Mouse (Mus musculus): ENCODE results near the gene Runx2. TPM values are rescaled to one million over a fixed set of nuclear protein-coding genes. Genes with fewer than 3 reads are reported as not detected.

Gene Runx2
- polyA plus RNA-seq, 1 experiment from 2014 or later: 0.21 TPM

GRCm38 (mm10) chr17:44618175-44618574 is 196.4 kb downstream of the Runx2 start:
- H3K4me2 ChIP-seq: peak overlapping the region; percentile 31
- no peak overlapping the region for H3K27ac ChIP-seq (replicated peaks)
- H3K27me3 ChIP-seq (replicated peaks): peaks cover 4% of the 10 kb centered on the region; the same call in 1 of the 2 replicates
- H3K4me1 ChIP-seq: peaks cover 4% of the 10 kb centered on the region; the same call in 1 of the 2 replicates
- H3K36me3 ChIP-seq: no peaks in the 10 kb centered on the region
- ATAC-seq (ENCODE audit: extremely low read depth, insufficient number of reproducible peaks, low FRiP score, low TSS enrichment): no peak
- no peaks in the 10 kb centered on the region for H3K9me3 ChIP-seq
- 45% methylated on average over 10 of the region's 10 CpGs for WGBS
- no peak overlapping the region for H3K4me3 ChIP-seq
- H3K9ac ChIP-seq: no peak overlapping the region

- Histone ChIP-seq H3K27me3 (replicated peaks) (peaks cover 4% of the 10 kb centered on the region; the same call in 1 of the 2 replicates), H3K4me3 (no peak overlapping the region), H3K9ac (no peak overlapping the region), H3K4me2 (no peak overlapping the region), H3K27ac (replicated peaks) (no peak overlapping the region), H3K9me3 (no peaks in the 10 kb centered on the region), H3K4me1 (peaks cover 4% of the 10 kb centered on the region; the same call in 1 of the 2 replicates), H3K36me3 (no peaks in the 10 kb centered on the region)
- ATAC-seq (ENCODE audit: extremely low read depth, insufficient number of reproducible peaks, low FRiP score, low TSS enrichment): no peak
- WGBS: 54% methylated on average over 2 of the region's 2 CpGs
Measured at GRCm38 (mm10) chr17:44617741-44618140, 196.9 kb downstream of the Runx2 start.

GRCm38 (mm10) chr17:44613716-44614715 is 200.6 kb downstream of the Runx2 start:
- H3K27ac ChIP-seq (replicated peaks): no peak overlapping the region
- no peaks in the 10 kb centered on the region for H3K9me3 ChIP-seq
- H3K9ac ChIP-seq: no peak overlapping the region
- H3K4me1 ChIP-seq: peaks cover 4% of the 10 kb centered on the region; the same call in 1 of the 2 replicates
- no peak overlapping the region for H3K4me3 ChIP-seq
- no peak overlapping the region for H3K4me2 ChIP-seq
- peaks cover 6% of the 10 kb centered on the region; the same call in 1 of the 2 replicates for H3K27me3 ChIP-seq (replicated peaks)
- WGBS: 69% methylated on average over 26 of the region's 26 CpGs
- ATAC-seq (ENCODE audit: extremely low read depth, insufficient number of reproducible peaks, low FRiP score, low TSS enrichment): no peak
- no peaks in the 10 kb centered on the region for H3K36me3 ChIP-seq

GRCm38 (mm10) chr17:44612641-44613040 is 202.0 kb downstream of the Runx2 start:
- no peaks in the 10 kb centered on the region for H3K9me3 ChIP-seq
- no peak overlapping the region for H3K9ac ChIP-seq
- H3K27me3 ChIP-seq (replicated peaks): peaks cover 6% of the 10 kb centered on the region; the same call in 1 of the 2 replicates
- no peak overlapping the region for H3K4me3 ChIP-seq
- H3K4me2 ChIP-seq: no peak overlapping the region
- 51% methylated on average over 8 of the region's 8 CpGs for WGBS
- H3K27ac ChIP-seq (replicated peaks): no peak overlapping the region
- H3K36me3 ChIP-seq: no peaks in the 10 kb centered on the region
- no peak for ATAC-seq (ENCODE audit: extremely low read depth, insufficient number of reproducible peaks, low FRiP score, low TSS enrichment)
- no peaks in the 10 kb centered on the region for H3K4me1 ChIP-seq

GRCm38 (mm10) chr17:44612002-44612401 is 202.6 kb downstream of the Runx2 start:
- Histone ChIP-seq H3K4me3 (no peak overlapping the region), H3K9me3 (no peaks in the 10 kb centered on the region), H3K36me3 (no peaks in the 10 kb centered on the region), H3K27me3 (replicated peaks) (peaks cover 6% of the 10 kb centered on the region; the same call in 1 of the 2 replicates), H3K4me1 (no peaks in the 10 kb centered on the region), H3K4me2 (no peak overlapping the region), H3K9ac (no peak overlapping the region), H3K27ac (replicated peaks) (no peak overlapping the region)
- 74% methylated on average over 3 of the region's 3 CpGs for WGBS
- ATAC-seq (ENCODE audit: extremely low read depth, insufficient number of reproducible peaks, low FRiP score, low TSS enrichment): no peak

GRCm38 (mm10) chr17:44611543-44611942 is 203.1 kb downstream of the Runx2 start:
- Histone ChIP-seq H3K9me3 (no peaks in the 10 kb centered on the region), H3K36me3 (no peaks in the 10 kb centered on the region), H3K4me3 (no peak overlapping the region), H3K27ac (replicated peaks) (no peak overlapping the region), H3K9ac (no peak overlapping the region), H3K4me1 (no peaks in the 10 kb centered on the region), H3K27me3 (replicated peaks) (peaks cover 6% of the 10 kb centered on the region; the same call in 1 of the 2 replicates), H3K4me2 (no peak overlapping the region)
- 85% methylated on average over 4 of the region's 4 CpGs for WGBS
- no peak for ATAC-seq (ENCODE audit: extremely low read depth, insufficient number of reproducible peaks, low FRiP score, low TSS enrichment)

DNA sequence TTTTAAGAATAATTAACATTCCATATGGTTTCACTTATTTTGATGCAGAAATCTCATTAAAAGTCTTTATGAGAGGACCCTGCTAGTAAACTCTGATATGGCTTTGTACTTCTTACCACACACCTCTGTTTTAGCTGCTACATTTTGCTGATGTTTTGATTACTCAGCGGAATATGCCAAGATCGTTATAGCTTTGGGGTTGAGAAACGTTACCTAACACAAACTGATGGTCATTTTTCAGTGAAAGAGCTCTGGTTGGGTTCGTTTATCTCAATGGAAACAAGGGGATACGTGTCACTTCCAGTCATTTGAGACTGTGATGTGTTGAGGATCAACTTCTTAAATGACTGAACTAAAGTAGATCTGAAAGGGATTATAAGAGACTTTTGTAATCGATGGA is 203.8 kb downstream of the Runx2 start:
- H3K9ac ChIP-seq: no peak overlapping the region
- H3K27ac ChIP-seq (replicated peaks): no peak overlapping the region
- no peaks in the 10 kb centered on the region for H3K9me3 ChIP-seq
- no peaks in the 10 kb centered on the region for H3K36me3 ChIP-seq
- peaks cover 6% of the 10 kb centered on the region; the same call in 1 of the 2 replicates for H3K27me3 ChIP-seq (replicated peaks)
- H3K4me2 ChIP-seq: no peak overlapping the region
- ATAC-seq (ENCODE audit: extremely low read depth, insufficient number of reproducible peaks, low FRiP score, low TSS enrichment): no peak
- H3K4me1 ChIP-seq: no peaks in the 10 kb centered on the region
- 73% methylated on average over 6 of the region's 6 CpGs for WGBS
- H3K4me3 ChIP-seq: no peak overlapping the region

DNA sequence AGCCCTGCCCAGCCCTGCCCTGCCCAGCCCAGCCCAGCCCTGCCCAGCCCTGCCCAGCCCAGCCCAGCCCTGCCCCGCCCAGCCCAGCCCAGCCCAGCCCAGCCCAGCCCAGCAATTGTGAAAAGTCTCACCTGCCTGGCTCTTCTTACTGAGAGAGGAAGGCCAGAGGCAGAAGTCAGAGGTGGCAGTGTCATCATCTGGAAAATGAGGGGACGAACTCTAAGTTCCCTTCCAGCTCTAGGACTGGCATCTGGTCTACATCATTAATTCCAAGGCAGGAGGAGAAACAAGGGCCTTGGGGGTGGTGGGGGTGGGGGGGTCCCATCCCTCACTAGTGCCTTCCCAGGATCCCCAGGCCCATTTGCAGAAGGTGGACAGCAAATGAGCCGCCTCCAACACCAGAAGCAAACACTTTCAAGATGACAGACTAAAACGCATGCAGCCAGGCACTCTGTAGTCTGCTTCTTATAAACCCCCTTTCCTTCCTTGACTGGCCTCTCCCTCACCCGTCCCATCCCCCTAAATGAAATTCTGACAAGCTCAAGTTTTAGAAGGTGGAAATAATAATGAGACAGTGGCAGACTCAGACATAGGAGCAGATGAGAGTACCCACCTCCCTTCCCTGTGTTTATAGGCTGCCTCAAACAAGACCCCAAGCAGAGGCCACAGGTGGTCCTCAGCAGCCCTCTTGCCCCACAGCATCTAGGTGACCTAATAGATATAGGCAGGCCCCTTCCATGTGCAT is 204.5 kb downstream of the Runx2 start:
- Histone ChIP-seq H3K9ac (no peak overlapping the region), H3K4me2 (no peak overlapping the region), H3K36me3 (no peaks in the 10 kb centered on the region), H3K27ac (replicated peaks) (no peak overlapping the region), H3K4me1 (no peaks in the 10 kb centered on the region), H3K9me3 (no peaks in the 10 kb centered on the region), H3K4me3 (no peak overlapping the region), H3K27me3 (replicated peaks) (peaks cover 6% of the 10 kb centered on the region; the same call in 1 of the 2 replicates)
- 52% methylated on average over 5 of the region's 5 CpGs for WGBS
- no peak for ATAC-seq (ENCODE audit: extremely low read depth, insufficient number of reproducible peaks, low FRiP score, low TSS enrichment)

DNA sequence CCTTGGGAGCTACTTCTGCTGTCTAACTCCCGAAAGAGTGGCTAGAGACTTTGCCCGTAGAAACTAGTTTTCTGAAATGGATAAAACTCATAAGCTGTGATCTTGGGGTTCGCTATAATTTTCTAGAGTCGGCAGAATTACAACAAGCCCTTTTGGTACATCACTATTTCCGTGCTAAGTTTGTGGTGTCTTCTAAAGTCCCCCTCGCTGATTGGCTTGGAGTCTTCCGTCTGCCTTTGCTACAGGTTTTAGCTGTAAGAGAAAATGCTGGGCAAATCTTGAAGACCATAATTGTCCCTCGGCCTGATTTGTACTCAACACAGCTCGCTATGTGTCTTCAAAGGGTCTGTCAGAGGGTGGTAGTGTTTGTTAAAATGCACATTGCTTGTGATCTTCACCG is 205.2 kb downstream of the Runx2 start:
- no peak for ATAC-seq (ENCODE audit: extremely low read depth, insufficient number of reproducible peaks, low FRiP score, low TSS enrichment)
- no peak overlapping the region for H3K4me3 ChIP-seq
- H3K4me2 ChIP-seq: no peak overlapping the region
- H3K9me3 ChIP-seq: no peaks in the 10 kb centered on the region
- no peaks in the 10 kb centered on the region for H3K36me3 ChIP-seq
- no peak overlapping the region for H3K27ac ChIP-seq (replicated peaks)
- no peak overlapping the region for H3K9ac ChIP-seq
- 61% methylated on average over 10 of the region's 10 CpGs for WGBS
- H3K27me3 ChIP-seq (replicated peaks): peaks cover 6% of the 10 kb centered on the region; the same call in 1 of the 2 replicates
- no peaks in the 10 kb centered on the region for H3K4me1 ChIP-seq

- Histone ChIP-seq H3K4me2 (no peak overlapping the region), H3K4me1 (no peaks in the 10 kb centered on the region), H3K9ac (no peak overlapping the region), H3K27ac (replicated peaks) (no peak overlapping the region), H3K36me3 (no peaks in the 10 kb centered on the region), H3K9me3 (no peaks in the 10 kb centered on the region), H3K27me3 (replicated peaks) (peaks cover 6% of the 10 kb centered on the region; the same call in 1 of the 2 replicates), H3K4me3 (no peak overlapping the region)
- no peak for ATAC-seq (ENCODE audit: extremely low read depth, insufficient number of reproducible peaks, low FRiP score, low TSS enrichment)
- 28% methylated on average over 4 of the region's 4 CpGs for WGBS
Measured at GRCm38 (mm10) chr17:44608907-44609306, 205.7 kb downstream of the Runx2 start.

DNA sequence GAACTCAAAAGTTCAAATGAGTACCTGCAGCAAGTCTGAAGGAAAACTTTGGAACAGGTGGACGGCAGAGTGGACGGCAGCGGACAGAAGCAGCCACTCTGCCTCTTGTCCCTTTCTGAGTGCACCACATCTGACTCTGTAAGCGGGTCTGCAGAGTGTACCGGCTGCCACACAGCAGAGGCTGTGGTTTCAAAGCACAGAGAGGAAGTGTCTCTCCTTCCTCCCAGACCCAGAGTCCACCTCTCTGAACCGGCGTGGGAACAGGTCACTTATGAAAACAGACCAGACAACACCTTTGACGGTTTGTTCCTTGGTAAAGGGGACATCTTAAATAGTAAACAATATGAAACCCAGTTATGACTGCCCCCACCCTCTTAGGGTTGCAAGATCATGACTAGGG is 207.2 kb downstream of the Runx2 start:
- no peak overlapping the region for H3K27ac ChIP-seq (replicated peaks)
- no peak overlapping the region for H3K9ac ChIP-seq
- H3K4me1 ChIP-seq: no peaks in the 10 kb centered on the region
- H3K4me3 ChIP-seq: no peak overlapping the region
- 84% methylated on average over 8 of the region's 8 CpGs for WGBS
- no peaks in the 10 kb centered on the region for H3K9me3 ChIP-seq
- H3K4me2 ChIP-seq: no peak overlapping the region
- ATAC-seq (ENCODE audit: extremely low read depth, insufficient number of reproducible peaks, low FRiP score, low TSS enrichment): no peak
- H3K36me3 ChIP-seq: no peaks in the 10 kb centered on the region
- peaks cover 2% of the 10 kb centered on the region; the same call in 1 of the 2 replicates for H3K27me3 ChIP-seq (replicated peaks)

Measured in heart, embryonic 13.5 days (tissue).